Mouse (Mus musculus): Measurements from ENCODE around the gene Grin3a. TPM values are rescaled to one million over a fixed set of nuclear protein-coding genes. Genes with fewer than 3 reads are reported as not detected.

Gene Grin3a
- total RNA-seq (2021) = 10 to 100 TPM; 29.6 to 30.8 TPM

- intact Hi-C loops (cut with DNase I) = loop anchor here (5.0 to 10.0 kb wide), 3 partner anchors 112 to 829 kb away; no protein-coding TSS in a partner anchor
- peak; percentile 75 to 84 for DNase-seq (ENCODE audit: low spot score in 2 of 2)
Measured at GRCm38 (mm10) chr4:49845612-49845985, at the start of gene Grin3a. TSS of gene Grin3a (minus strand) at chr4:49845744.

GRCm38 (mm10) chr4:49891835-49892301 lies 46.3 kb upstream of the Grin3a start:
- no peak for DNase-seq (ENCODE audit: low spot score in 2 of 2)
- intact Hi-C loops (cut with DNase I) = no loop called here

GRCm38 (mm10) chr4:49877084-49877483 lies 31.5 kb upstream of the Grin3a start:
- intact Hi-C loops (cut with DNase I) = no loop called here
- no peak for DNase-seq (ENCODE audit: low spot score in 2 of 2)

- DNase-seq (ENCODE audit: low spot score in 2 of 2) = no peak
- intact Hi-C loops (cut with DNase I) = no loop called here
Measured at GRCm38 (mm10) chr4:49860611-49861010, 15.1 kb upstream of the Grin3a start.

- intact Hi-C loops (cut with DNase I) = loop anchor here (5.0 to 10.0 kb wide), 3 partner anchors 112 to 830 kb away; no protein-coding TSS in a partner anchor
Measured at GRCm38 (mm10) chr4:49844828-49845611, 524 bp downstream of the Grin3a start.

GRCm38 (mm10) chr4:49844274-49844827 lies 1.2 kb downstream of the Grin3a start:
- peak; percentile 28 to 46 for DNase-seq (ENCODE audit: low spot score in 2 of 2)
- intact Hi-C loops (cut with DNase I) = loop anchor here (10.0 kb wide), 1 partner anchor 830 kb away; no protein-coding TSS in a partner anchor

More at GRCm38 (mm10) chr4:49844828-49845611, 524 bp downstream of the Grin3a start:
- peak; percentile 23 to 41 for DNase-seq (ENCODE audit: low spot score in 2 of 2)

- intact Hi-C loops (cut with DNase I) = loop anchor here (10.0 kb wide), 1 partner anchor 831 kb away; no protein-coding TSS in a partner anchor
- DNase-seq (ENCODE audit: low spot score in 2 of 2) = no peak
Measured at GRCm38 (mm10) chr4:49843787-49844186, 1.8 kb downstream of the Grin3a start.

- DNase-seq (ENCODE audit: low spot score in 2 of 2) = no peak
- intact Hi-C loops (cut with DNase I) = no loop called here
Measured at GRCm38 (mm10) chr4:49832035-49832434, 13.5 kb downstream of the Grin3a start.

GRCm38 (mm10) chr4:49813852-49814251 lies 31.7 kb downstream of the Grin3a start:
- intact Hi-C loops (cut with DNase I) = no loop called here

GRCm38 (mm10) chr4:49806791-49807190 lies 38.8 kb downstream of the Grin3a start:
- intact Hi-C loops (cut with DNase I) = no loop called here
- DNase-seq (ENCODE audit: low spot score in 2 of 2) = no peak

More at GRCm38 (mm10) chr4:49813852-49814251, 31.7 kb downstream of the Grin3a start:
- no peak for DNase-seq (ENCODE audit: low spot score in 2 of 2)

GRCm38 (mm10) chr4:49799338-49799737 lies 46.2 kb downstream of the Grin3a start:
- DNase-seq (ENCODE audit: low spot score in 2 of 2) = no peak
- intact Hi-C loops (cut with DNase I) = no loop called here

- intact Hi-C loops (cut with DNase I) = no loop called here
- no peak for DNase-seq (ENCODE audit: low spot score in 2 of 2)
Measured at GRCm38 (mm10) chr4:49788971-49789370, 56.6 kb downstream of the Grin3a start.

GRCm38 (mm10) chr4:49742847-49743246 lies 102.7 kb downstream of the Grin3a start:
- intact Hi-C loops (cut with DNase I) = no loop called here
- DNase-seq (ENCODE audit: low spot score in 2 of 2) = no peak

- intact Hi-C loops (cut with DNase I) = no loop called here
- no peak for DNase-seq (ENCODE audit: low spot score in 2 of 2)
Measured at GRCm38 (mm10) chr4:49741942-49742341, 103.6 kb downstream of the Grin3a start.

GRCm38 (mm10) chr4:49740796-49741766 lies 104.5 kb downstream of the Grin3a start:
- DNase-seq (ENCODE audit: low spot score in 2 of 2) = peak in 1 of 2 experiments; percentile 4
- intact Hi-C loops (cut with DNase I) = no loop called here

GRCm38 (mm10) chr4:49739561-49739960 lies 106.0 kb downstream of the Grin3a start:
- DNase-seq (ENCODE audit: low spot score in 2 of 2) = no peak
- intact Hi-C loops (cut with DNase I) = no loop called here

- intact Hi-C loops (cut with DNase I) = no loop called here
- DNase-seq (ENCODE audit: low spot score in 2 of 2) = no peak
Measured at GRCm38 (mm10) chr4:49729326-49729725, 116.2 kb downstream of the Grin3a start.

GRCm38 (mm10) chr4:49723908-49724307 lies 121.6 kb downstream of the Grin3a start:
- DNase-seq (ENCODE audit: low spot score in 2 of 2) = no peak
- intact Hi-C loops (cut with DNase I) = no loop called here

- DNase-seq (ENCODE audit: low spot score in 2 of 2) = no peak
- intact Hi-C loops (cut with DNase I) = no loop called here
Measured at GRCm38 (mm10) chr4:49691405-49692194, 153.9 kb downstream of the Grin3a start.
